12 mouse cellular contexts compared by ENCODE assay signal in genomic region chr7:31114646-31115045, GRCm38 (mm10). TPM values are rescaled to one million over a fixed set of nuclear protein-coding genes. Genes with fewer than 3 reads are reported as not detected.
A peak's percentile ranks its signal among the peaks of the same experiment; 100 is the strongest.
DNase-seq lines count a peak whose midpoint lies in the region; ATAC-seq and TF ChIP-seq lines count a peak whose summit lies in the region.
"Had no signal": no experiment of that assay in that cellular context is flagged by ENCODE, and none has a peak within 500 bp of the region (broad histone marks: within the 10 kb centered on the region; RNA-seq: fewer than 3 reads in every experiment).

No protein-coding gene starts in this region.

- H3K9me3 ChIP-seq in heart, embryonic 11.5 days (replicated peaks; ENCODE audit: control insufficient read depth, low read length) = no peaks in the 10 kb centered on the region
- no peaks in the 10 kb centered on the region for H3K9me3 ChIP-seq in liver, embryonic 12.5 days (replicated peaks)

- no peaks in the 10 kb centered on the region; the same call in 1 of the 2 replicates for H3K27me3 ChIP-seq in heart, embryonic 11.5 days (ENCODE audit: control insufficient read depth, insufficient read depth, low read length)
- H3K27me3 ChIP-seq in liver, embryonic 12.5 days (replicated peaks) = no peaks in the 10 kb centered on the region
- H3K27me3 ChIP-seq: CH12.LX had no signal

- TF ChIP-seq CTCF in brain, embryonic 14.5 days (IDR thresholded peaks at IDR 0.05; ENCODE audit: borderline replicate concordance, extremely low read depth, insufficient read depth, insufficient read length) = peak; percentile 6; the same call in 1 of the 2 replicates

- H3K9ac ChIP-seq in heart, embryonic 11.5 days (ENCODE audit: low read depth, low read length) = no peak overlapping the region
- H3K9ac ChIP-seq in liver, embryonic 12.5 days = no peak overlapping the region

- DNase-seq in heart, adult 18-20 months = no peak
- DNase-seq in brain, embryonic 14.5 days (ENCODE audit: low read depth) = no peak
- peak; percentile 87 for DNase-seq in kidney, adult 9 months
- no peak for DNase-seq in frontal cortex, postnatal 10 days (ENCODE audit: low spot score in 2 of 2)
- DNase-seq in thymus, postnatal 36 days = no peak
- DNase-seq: adrenal gland, postnatal 10 days; gastrocnemius, postnatal 36 days had no signal

- no peak for TF ChIP-seq POLR2A in brain, embryonic 14.5 days (IDR thresholded peaks at IDR 0.05; ENCODE audit: borderline replicate concordance, extremely low read depth, insufficient read depth, insufficient read length, poor library complexity, severe bottlenecking)

- no peak for ATAC-seq in heart, embryonic 11.5 days (replicated peaks; ENCODE audit: insufficient number of reproducible peaks, low FRiP score, low TSS enrichment)
- ATAC-seq in liver, embryonic 12.5 days = no peak
- no peak for ATAC-seq in cerebellum, adult (ENCODE audit: insufficient number of reproducible peaks, low FRiP score, low TSS enrichment)
- ATAC-seq: midbrain, embryonic 16.5 days had no signal

- H3K36me3 ChIP-seq in heart, embryonic 11.5 days (ENCODE audit: control insufficient read depth, insufficient read depth, low read length) = no peaks in the 10 kb centered on the region
- no peaks in the 10 kb centered on the region for H3K36me3 ChIP-seq in liver, embryonic 12.5 days

- WGBS in heart, embryonic 11.5 days (ENCODE audit: insufficient replicate concordance) = 51% methylated on average over 10 of the region's 10 CpGs
- WGBS in liver, embryonic 12.5 days (ENCODE audit: insufficient replicate concordance) = 54% methylated on average over 10 of the region's 10 CpGs

- no peak overlapping the region for H3K27ac ChIP-seq in heart, embryonic 11.5 days (ENCODE audit: low read depth, low read length)
- peak overlapping the region; percentile 76 for H3K27ac ChIP-seq in liver, embryonic 12.5 days

- peaks cover 27% of the 10 kb centered on the region for H3K4me1 ChIP-seq in heart, embryonic 11.5 days (ENCODE audit: control insufficient read depth, insufficient read depth, low read length)
- H3K4me1 ChIP-seq in liver, embryonic 12.5 days = peaks cover 46% of the 10 kb centered on the region

- H3K4me3 ChIP-seq in heart, embryonic 11.5 days (ENCODE audit: low read depth, low read length) = no peak overlapping the region
- H3K4me3 ChIP-seq in liver, embryonic 12.5 days = peak overlapping the region; percentile 22

- peak overlapping the region; percentile 45; the same call in 1 of the 2 replicates for H3K4me2 ChIP-seq in heart, embryonic 11.5 days
- H3K4me2 ChIP-seq in liver, embryonic 12.5 days = peak overlapping the region; percentile 40

RNA-seq across cellular contexts. Expression of gene Hpn, which starts 0.4 kb away (rescaled TPM):
- polyA plus RNA-seq in heart, embryonic 11.5 days (2014; fragmentation: Nextera tagmentation; extraction: Ambion mirVana) = 2.7 and 3.3 TPM in 2 replicates
- 1 to 10 TPM; 2.2 to 2.4 TPM for total RNA-seq in heart, adult 18-20 months (2021)
- 0.62 and 1.00 TPM in 2 replicates for polyA plus RNA-seq in brain, embryonic 14.5 days (2012; rRNA removed)
- 33.2 and 36.2 TPM in 2 replicates for polyA plus RNA-seq in liver, embryonic 12.5 days (2016; fragmentation: Nextera tagmentation; extraction: Ambion mirVana)

RNA-seq across cellular contexts. Expression of gene Scn1b, which starts 12.2 kb away (rescaled TPM):
- polyA plus RNA-seq in heart, embryonic 11.5 days (2014; fragmentation: Nextera tagmentation; extraction: Ambion mirVana) = 3.0 TPM in 2 replicates
- 10 to 100 TPM; 39.2 to 40.1 TPM for total RNA-seq in heart, adult 18-20 months (2021)
- polyA plus RNA-seq in brain, embryonic 14.5 days (2012; rRNA removed) = 11.2 and 12.9 TPM in 2 replicates
- 0.97 and 1.2 TPM in 2 replicates for polyA plus RNA-seq in liver, embryonic 12.5 days (2016; fragmentation: Nextera tagmentation; extraction: Ambion mirVana)

RNA-seq across cellular contexts. Expression of gene Fxyd3, which starts 38.1 kb away (rescaled TPM):
- 0.38 and 1.8 TPM in 2 replicates for polyA plus RNA-seq in heart, embryonic 11.5 days (2014; fragmentation: Nextera tagmentation; extraction: Ambion mirVana)
- total RNA-seq in heart, adult 18-20 months (2021) = 1 to 10 TPM in 1 of 2 experiments, under 1 TPM in 1; 0.87 to 2.5 TPM
- polyA plus RNA-seq in brain, embryonic 14.5 days (2012; rRNA removed) = 1.9 TPM in 2 replicates
- 0.67 and 0.86 TPM in 2 replicates for polyA plus RNA-seq in liver, embryonic 12.5 days (2016; fragmentation: Nextera tagmentation; extraction: Ambion mirVana)
- total RNA-seq: CH12.LX had no signal
- polyA plus RNA-seq: midbrain, embryonic 16.5 days had no signal

RNA-seq across cellular contexts. Expression of gene Gramd1a, which starts 41.0 kb away (rescaled TPM):
- polyA plus RNA-seq in heart, embryonic 11.5 days (2014; fragmentation: Nextera tagmentation; extraction: Ambion mirVana) = 49.0 and 55.9 TPM in 2 replicates
- 10 to 100 TPM; 26.6 to 34.5 TPM for total RNA-seq in heart, adult 18-20 months (2021)
- 404 and 573 TPM in 2 replicates for polyA plus RNA-seq in brain, embryonic 14.5 days (2012; rRNA removed)
- 20.3 and 21.2 TPM in 2 replicates for polyA plus RNA-seq in liver, embryonic 12.5 days (2016; fragmentation: Nextera tagmentation; extraction: Ambion mirVana)

RNA-seq across cellular contexts. Expression of gene Lgi4, which starts 55.5 kb away (rescaled TPM):
- polyA plus RNA-seq in heart, embryonic 11.5 days (2014; fragmentation: Nextera tagmentation; extraction: Ambion mirVana) = 0.13 and 0.34 TPM in 2 replicates
- 1 to 10 TPM; 2.1 to 4.1 TPM for total RNA-seq in heart, adult 18-20 months (2021)
- polyA plus RNA-seq in brain, embryonic 14.5 days (2012; rRNA removed) = 0.74 and 0.79 TPM in 2 replicates
- polyA plus RNA-seq in liver, embryonic 12.5 days (2016; fragmentation: Nextera tagmentation; extraction: Ambion mirVana) = 0.06 and 0.19 TPM in 2 replicates
- total RNA-seq: CH12.LX had no signal
